Mouse (Mus musculus): ENCODE measurements around the gene Insrr. TPM values are rescaled to one million over a fixed set of nuclear protein-coding genes. Genes with fewer than 3 reads are reported as not detected.
A peak's percentile ranks its signal among the peaks of the same experiment; 100 is the strongest.

The Insrr gene
- polyA plus RNA-seq, 1 experiment from 2014 or later: 1.9 TPM

GRCm38 (mm10) chr3:87783282-87784023 lies 13.3 kb upstream of the Insrr start:
- no peaks in the 10 kb centered on the region for H3K36me3 ChIP-seq
- H3K4me3 ChIP-seq: no peak overlapping the region
- no peak for ATAC-seq (ENCODE audit: low FRiP score, low read depth)
- no peaks in the 10 kb centered on the region for H3K9me3 ChIP-seq
- H3K27me3 ChIP-seq (replicated peaks): peaks cover 10% of the 10 kb centered on the region; the same call in 1 of the 2 replicates
- no peak overlapping the region for H3K9ac ChIP-seq
- WGBS: 80% methylated on average over 25 of the region's 25 CpGs
- H3K4me2 ChIP-seq (replicated peaks): no peak overlapping the region
- H3K27ac ChIP-seq: no peak overlapping the region
- H3K4me1 ChIP-seq: peaks cover 14% of the 10 kb centered on the region

DNA sequence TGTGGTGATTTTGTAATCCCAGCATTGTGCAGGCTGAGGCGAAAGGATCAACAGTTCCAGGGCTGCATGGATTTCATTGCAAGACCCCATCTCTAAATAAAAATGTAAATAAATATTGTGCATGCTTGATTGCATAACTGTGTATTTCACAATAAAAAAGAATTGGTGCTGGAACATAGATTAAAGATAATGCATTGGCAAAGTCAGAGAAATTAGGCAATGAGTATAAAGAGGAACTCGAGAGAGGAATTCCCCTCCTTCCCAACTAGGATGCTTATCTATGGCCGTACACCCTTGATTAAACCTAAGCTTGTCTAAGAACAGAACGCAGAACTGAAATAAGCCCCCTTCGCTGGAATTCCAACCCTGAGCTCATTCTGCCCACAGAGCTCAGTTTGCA lies 11.6 kb upstream of the Insrr start:
- H3K4me3 ChIP-seq: no peak overlapping the region
- no peak overlapping the region for H3K27ac ChIP-seq
- H3K9ac ChIP-seq: no peak overlapping the region
- peaks cover 12% of the 10 kb centered on the region for H3K4me1 ChIP-seq
- H3K9me3 ChIP-seq: no peaks in the 10 kb centered on the region
- H3K4me2 ChIP-seq (replicated peaks): no peak overlapping the region
- ATAC-seq (ENCODE audit: low FRiP score, low read depth): no peak
- 0 out of 2 replicates have a peak, but pooled peaks cover 4% of the 10 kb centered on the region for H3K27me3 ChIP-seq (replicated peaks)
- 87% methylated on average over 5 of the region's 5 CpGs for WGBS
- no peaks in the 10 kb centered on the region for H3K36me3 ChIP-seq

DNA sequence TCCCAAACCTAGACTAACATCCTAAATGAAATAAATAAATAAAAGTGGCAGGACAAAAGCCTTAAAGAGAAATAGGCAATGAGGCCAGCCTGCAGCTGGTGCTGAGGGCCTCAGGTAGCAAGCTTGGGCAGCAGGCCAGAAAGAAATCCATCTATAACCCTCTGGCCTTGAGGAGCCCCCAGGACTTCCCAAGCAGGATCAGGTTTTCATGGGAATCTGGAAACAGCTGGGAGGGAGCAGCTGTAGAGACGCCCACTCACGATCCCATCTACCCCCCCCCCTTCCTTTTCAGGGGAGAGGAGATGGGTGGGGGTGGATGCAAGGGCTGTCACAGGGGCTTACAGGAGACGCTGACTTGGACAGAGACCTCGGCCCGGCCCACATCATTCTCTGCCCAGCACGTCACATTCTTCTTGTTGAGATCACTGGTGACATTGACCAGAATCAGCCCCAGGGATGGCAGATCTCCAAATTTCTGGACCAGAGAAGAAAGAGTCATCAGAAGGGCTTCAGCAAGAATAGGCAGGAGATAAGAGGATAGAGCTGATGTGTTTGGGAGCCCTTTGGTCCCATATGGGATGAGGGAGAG lies 11.0 kb upstream of the Insrr start:
- no peak overlapping the region for H3K9ac ChIP-seq
- H3K4me1 ChIP-seq: peaks cover 15% of the 10 kb centered on the region
- no peaks in the 10 kb centered on the region for H3K36me3 ChIP-seq
- ATAC-seq (ENCODE audit: low FRiP score, low read depth): no peak
- no peak overlapping the region for H3K27ac ChIP-seq
- 0 out of 2 replicates have a peak, but pooled peaks cover 4% of the 10 kb centered on the region for H3K27me3 ChIP-seq (replicated peaks)
- H3K4me2 ChIP-seq (replicated peaks): no peak overlapping the region
- no peak overlapping the region for H3K4me3 ChIP-seq
- no peaks in the 10 kb centered on the region for H3K9me3 ChIP-seq
- WGBS: 72% methylated on average over 6 of the region's 6 CpGs

- H3K27me3 ChIP-seq (replicated peaks): peaks cover 34% of the 10 kb centered on the region
- 37% methylated on average over 1 of the region's 1 CpGs for WGBS
Measured at GRCm38 (mm10) chr3:87789248-87789647, 7.5 kb upstream of the Insrr start.

GRCm38 (mm10) chr3:87789768-87790167 lies 7.0 kb upstream of the Insrr start:
- Histone ChIP-seq H3K9me3 (no peaks in the 10 kb centered on the region), H3K4me3 (no peak overlapping the region), H3K9ac (no peak overlapping the region), H3K27me3 (replicated peaks) (peaks cover 40% of the 10 kb centered on the region), H3K4me1 (peaks cover 18% of the 10 kb centered on the region), H3K27ac (no peak overlapping the region), H3K36me3 (no peaks in the 10 kb centered on the region), H3K4me2 (replicated peaks) (peak overlapping the region; percentile 16; the same call in 1 of the 2 replicates)
- ATAC-seq (ENCODE audit: low FRiP score, low read depth): 0 out of 2 replicates have a peak, but pooled peaks have one; percentile 61
- WGBS: 26% methylated on average over 5 of the region's 5 CpGs

More at GRCm38 (mm10) chr3:87789248-87789647, 7.5 kb upstream of the Insrr start:
- 0 out of 2 replicates have a peak, but pooled peaks have one; percentile 17 for ATAC-seq (ENCODE audit: low FRiP score, low read depth)
- H3K4me2 ChIP-seq (replicated peaks): peak overlapping the region; percentile 16
- H3K9ac ChIP-seq: no peak overlapping the region
- H3K4me1 ChIP-seq: peaks cover 15% of the 10 kb centered on the region
- no peak overlapping the region for H3K4me3 ChIP-seq
- H3K9me3 ChIP-seq: no peaks in the 10 kb centered on the region
- no peaks in the 10 kb centered on the region for H3K36me3 ChIP-seq
- no peak overlapping the region for H3K27ac ChIP-seq

DNA sequence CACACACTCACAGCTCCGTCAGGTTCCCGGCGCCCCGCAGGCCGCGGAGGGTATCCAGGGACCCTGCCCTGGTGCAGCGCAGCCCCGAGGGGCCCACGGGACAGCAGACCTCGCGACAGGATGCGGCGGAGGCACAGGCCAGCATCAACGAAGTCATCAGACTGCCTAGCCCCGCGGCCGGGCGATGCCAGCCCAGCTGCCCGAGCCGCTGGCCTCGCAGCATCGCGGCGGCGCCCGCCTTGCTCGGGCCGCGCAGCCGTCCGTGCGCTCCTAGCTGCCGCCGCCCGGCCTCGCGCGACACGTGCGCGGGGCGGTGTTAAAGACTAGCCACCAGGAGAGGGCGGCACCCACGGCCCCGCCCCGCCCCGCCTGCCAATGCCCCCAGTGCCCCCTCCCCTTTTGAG lies 1.8 kb upstream of the Insrr start, which contains the start of gene Ntrk1:
TSS of gene Ntrk1 (minus strand) at position 241 of the 404 bp plus-strand sequence.
- Histone ChIP-seq H3K4me3 (peak within 1 kb of the TSS; percentile 34), H3K9me3 (no peaks in the 10 kb centered on the region), H3K4me1 (peaks cover 21% of the 10 kb centered on the region), H3K36me3 (no peaks in the 10 kb centered on the region), H3K27ac (no peak within 1 kb of the TSS), H3K9ac (peak within 1 kb of the TSS; percentile 44; the same call in 1 of the 2 replicates), H3K4me2 (replicated peaks) (peak within 1 kb of the TSS; percentile 59), H3K27me3 (replicated peaks) (peaks cover 81% of the 10 kb centered on the region)
- ATAC-seq (ENCODE audit: low FRiP score, low read depth): peak; percentile 38; the same call in 1 of the 2 replicates
- WGBS: 0% methylated on average over 47 of the region's 47 CpGs

GRCm38 (mm10) chr3:87795336-87796277 lies 1.1 kb upstream of the Insrr start:
- Histone ChIP-seq H3K27ac (no peak overlapping the region), H3K36me3 (no peaks in the 10 kb centered on the region), H3K4me2 (replicated peaks) (peak overlapping the region; percentile 59), H3K9ac (peak overlapping the region; percentile 44; the same call in 1 of the 2 replicates), H3K9me3 (no peaks in the 10 kb centered on the region), H3K4me3 (peak overlapping the region; percentile 34), H3K27me3 (replicated peaks) (peaks cover 87% of the 10 kb centered on the region), H3K4me1 (peaks cover 16% of the 10 kb centered on the region)
- 15% methylated on average over 33 of the region's 33 CpGs for whole genome bisulfite sequencing
- ATAC-seq (ENCODE audit: low FRiP score, low read depth): no peak

- H3K4me1 ChIP-seq: peaks cover 11% of the 10 kb centered on the region
- no peak overlapping the region for H3K9ac ChIP-seq
- H3K27me3 ChIP-seq (replicated peaks): peaks cover 90% of the 10 kb centered on the region
- no peak overlapping the region for H3K4me3 ChIP-seq
- 67% methylated on average over 5 of the region's 5 CpGs for WGBS
- H3K9me3 ChIP-seq: no peaks in the 10 kb centered on the region
- no peak for ATAC-seq (ENCODE audit: low FRiP score, low read depth)
- H3K4me2 ChIP-seq (replicated peaks): no peak overlapping the region
- H3K36me3 ChIP-seq: no peaks in the 10 kb centered on the region
- no peak overlapping the region for H3K27ac ChIP-seq
Measured at GRCm38 (mm10) chr3:87801681-87802080, 4.9 kb downstream of the Insrr start.

DNA sequence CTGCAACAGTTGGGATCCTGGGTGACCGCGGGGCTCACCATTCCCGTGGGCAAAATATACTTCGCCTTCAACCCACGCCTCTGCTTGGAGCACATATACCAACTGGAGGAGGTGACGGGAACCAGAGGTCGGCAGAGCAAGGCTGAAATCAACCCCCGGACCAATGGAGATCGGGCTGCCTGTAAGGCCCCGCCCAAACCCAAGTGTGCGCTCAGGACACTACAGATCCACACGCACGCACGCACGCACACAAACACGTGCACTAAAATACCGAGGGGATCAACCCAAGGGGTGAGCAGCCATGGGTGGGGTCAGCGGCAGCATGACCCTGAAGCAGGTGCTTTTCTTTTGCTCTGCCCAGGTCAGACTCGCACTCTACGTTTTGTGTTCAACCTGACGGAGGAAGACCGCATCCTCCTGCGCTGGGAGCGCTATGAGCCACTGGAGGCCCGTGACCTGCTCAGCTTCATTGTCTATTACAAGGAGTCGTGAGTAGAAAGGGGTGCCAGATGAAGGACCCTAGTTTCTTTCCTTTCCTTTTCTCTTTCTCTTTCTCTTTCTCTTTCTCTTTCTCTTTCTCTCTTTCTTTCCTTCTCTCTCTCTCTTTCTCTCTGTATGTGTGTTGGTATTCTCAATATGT lies 7.4 kb downstream of the Insrr start:
- no peak overlapping the region for H3K9ac ChIP-seq
- H3K4me1 ChIP-seq: peaks cover 7% of the 10 kb centered on the region
- H3K4me3 ChIP-seq: no peak overlapping the region; the same call in 1 of the 2 replicates
- WGBS: 3% methylated on average over 26 of the region's 26 CpGs
- no peak overlapping the region for H3K27ac ChIP-seq
- H3K9me3 ChIP-seq: no peaks in the 10 kb centered on the region
- no peak; the same call in 1 of the 2 replicates for ATAC-seq (ENCODE audit: low FRiP score, low read depth)
- H3K27me3 ChIP-seq (replicated peaks): peaks cover 86% of the 10 kb centered on the region
- H3K4me2 ChIP-seq (replicated peaks): peak overlapping the region; percentile 50
- H3K36me3 ChIP-seq: no peaks in the 10 kb centered on the region

DNA sequence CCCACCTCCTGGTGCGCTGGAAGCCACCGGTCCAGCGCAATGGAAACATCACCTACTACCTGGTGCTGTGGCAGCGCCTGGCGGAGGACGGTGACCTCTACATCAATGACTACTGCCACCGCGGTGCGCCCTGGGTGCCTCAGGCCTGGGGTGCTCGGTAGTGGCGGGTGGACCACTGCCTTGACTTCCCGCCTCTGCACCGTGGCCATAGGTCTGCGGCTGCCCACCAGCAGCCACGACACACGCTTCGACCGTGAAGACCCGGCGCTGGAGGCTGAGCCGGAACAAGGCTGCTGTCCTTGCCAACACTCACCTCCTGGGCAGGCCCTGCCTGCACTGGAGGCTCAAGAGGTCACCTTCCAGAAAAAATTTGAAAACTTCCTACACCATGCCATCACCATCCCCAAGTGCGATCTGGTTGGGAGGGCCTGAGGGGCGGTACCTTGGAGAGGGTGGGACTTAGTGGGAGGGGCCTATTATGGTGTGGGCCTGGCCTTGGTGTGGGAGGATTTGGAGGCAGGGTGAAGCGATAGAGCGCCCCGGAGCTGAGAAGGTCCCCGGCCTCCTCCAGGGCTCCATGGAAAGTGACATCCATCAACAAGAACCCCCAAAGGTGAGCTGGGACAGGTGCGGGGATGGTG lies 12.7 kb downstream of the Insrr start:
- Histone ChIP-seq H3K4me2 (replicated peaks) (peak overlapping the region; percentile 39), H3K36me3 (no peaks in the 10 kb centered on the region), H3K4me3 (no peak overlapping the region), H3K4me1 (peaks cover 5% of the 10 kb centered on the region; the same call in 1 of the 2 replicates), H3K27me3 (replicated peaks) (peaks cover 79% of the 10 kb centered on the region), H3K9me3 (no peaks in the 10 kb centered on the region), H3K9ac (no peak overlapping the region), H3K27ac (no peak overlapping the region)
- 4% methylated on average over 28 of the region's 28 CpGs for WGBS
- ATAC-seq (ENCODE audit: low FRiP score, low read depth): no peak

DNA sequence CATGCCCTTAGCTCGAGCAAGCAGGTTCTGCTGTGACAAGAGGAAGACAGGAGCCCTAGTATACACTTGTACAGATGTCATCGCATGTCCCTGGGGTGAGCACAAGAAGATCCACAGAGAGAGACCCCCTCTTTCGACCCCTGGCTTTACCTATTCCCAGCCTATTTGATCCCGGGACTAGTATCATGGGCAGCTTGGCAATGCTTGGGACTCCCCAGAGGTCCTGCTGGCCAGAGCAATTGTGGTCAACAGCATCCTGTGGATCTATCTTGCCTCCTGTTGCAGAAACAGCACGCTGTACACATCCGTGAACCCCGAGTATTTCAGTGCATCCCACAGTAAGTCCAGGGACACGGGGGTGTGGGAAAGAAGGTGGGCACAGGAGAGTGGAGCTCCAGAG lies 14.5 kb downstream of the Insrr start:
- H3K4me3 ChIP-seq: no peak overlapping the region
- H3K9me3 ChIP-seq: no peaks in the 10 kb centered on the region
- H3K36me3 ChIP-seq: no peaks in the 10 kb centered on the region
- ATAC-seq (ENCODE audit: low FRiP score, low read depth): no peak
- peaks cover 5% of the 10 kb centered on the region; the same call in 1 of the 2 replicates for H3K4me1 ChIP-seq
- no peak overlapping the region for H3K9ac ChIP-seq
- 83% methylated on average over 8 of the region's 8 CpGs for WGBS
- H3K27me3 ChIP-seq (replicated peaks): peaks cover 70% of the 10 kb centered on the region
- H3K4me2 ChIP-seq (replicated peaks): no peak overlapping the region
- no peak overlapping the region for H3K27ac ChIP-seq
